Mouse (Mus musculus) natural killer cell, adult 2 months (primary cell): ENCODE measurements around the gene Olfr1423.
A peak's percentile ranks its signal among the peaks of the same experiment; 100 is the strongest.
"Not testable (repeated sequence)": the region's sequence is repeated elsewhere in the genome, so short reads cannot be mapped to it uniquely, and the experiment has no call there.

ENCODE experiments used
- DNase-seq, 2 experiments: peaks; one replicate each; pipeline ENCODE4 v3.0.0; 2022; ENCODE audit warnings: low spot score in 2 of 2

Olfr1423 gene

GRCm38 (mm10) chr19:12041217-12041616 is at the start of gene Olfr1423:
Gene Olfr1423, minus strand, starts transcription at chr19:12041317.
- DNase-seq, result no peak

- not testable (repeated sequence) for DNase-seq
These were observed 36.5 kb upstream of the Olfr1423 start, which contains the start of gene Olfr1425 for GRCm38 (mm10) chr19:12077631-12078030. Gene Olfr1425, minus strand, starts transcription at chr19:12077731.

- DNase-seq, result not testable (repeated sequence)
These were observed 28.4 kb upstream of the Olfr1423 start for GRCm38 (mm10) chr19:12069546-12069945.

- DNase-seq, result not testable (repeated sequence)
These were observed 26.7 kb upstream of the Olfr1423 start for GRCm38 (mm10) chr19:12067806-12068205.

GRCm38 (mm10) chr19:12062582-12062981 is 21.5 kb upstream of the Olfr1423 start, which contains the start of gene Olfr1424:
Gene Olfr1424, minus strand, starts transcription at chr19:12062682.
- not testable (repeated sequence) for DNase-seq

- no peak for DNase-seq
These were observed 2.0 kb upstream of the Olfr1423 start for GRCm38 (mm10) chr19:12043163-12043562.

- no peak for DNase-seq
These were observed 3.4 kb downstream of the Olfr1423 start for GRCm38 (mm10) chr19:12037727-12038126.

GRCm38 (mm10) chr19:12026606-12027005 is 14.5 kb downstream of the Olfr1423 start:
- peak in 1 of 2 experiments; percentile 47 for DNase-seq

- DNase-seq, result no peak
These were observed 15.8 kb downstream of the Olfr1423 start for GRCm38 (mm10) chr19:12025333-12025732.

GRCm38 (mm10) chr19:12024149-12024548 is 17.0 kb downstream of the Olfr1423 start:
- no peak for DNase-seq

GRCm38 (mm10) chr19:12016192-12016591 is 24.9 kb downstream of the Olfr1423 start:
- no peak for DNase-seq

- no peak for DNase-seq
These were observed 25.4 kb downstream of the Olfr1423 start for GRCm38 (mm10) chr19:12015708-12016107.

GRCm38 (mm10) chr19:12013228-12013627 is 27.9 kb downstream of the Olfr1423 start:
- peak; percentile 64 to 77 for DNase-seq

- no peak for DNase-seq
These were observed 28.5 kb downstream of the Olfr1423 start for GRCm38 (mm10) chr19:12012615-12013014.

GRCm38 (mm10) chr19:12011560-12012556 is 29.3 kb downstream of the Olfr1423 start:
- peak; percentile 86 to 91 for DNase-seq

- peak; percentile 76 to 86 for DNase-seq
These were observed 30.1 kb downstream of the Olfr1423 start for GRCm38 (mm10) chr19:12010916-12011559.

- peak; percentile 59 to 69 for DNase-seq
These were observed 30.8 kb downstream of the Olfr1423 start for GRCm38 (mm10) chr19:12010281-12010771.

GRCm38 (mm10) chr19:12009501-12010280 is 31.4 kb downstream of the Olfr1423 start:
- DNase-seq, result peak; percentile 80 to 86

- DNase-seq, result no peak
These were observed 32.4 kb downstream of the Olfr1423 start for GRCm38 (mm10) chr19:12008410-12009380.
